Comparison of ENCODE assay signal across 8 mouse cellular contexts in genomic region chr19:32956916-32957558, GRCm38 (mm10).
DNase-seq lines count a peak whose midpoint lies in the region; ATAC-seq and TF ChIP-seq lines count a peak whose summit lies in the region.

No protein-coding gene starts in this region.

- H3K9me3 ChIP-seq in hindbrain, embryonic 16.5 days (ENCODE audit: control insufficient read depth, low read length), result no peaks in the 10 kb centered on the region
- no peaks in the 10 kb centered on the region for H3K9me3 ChIP-seq in lung, postnatal 0 days (ENCODE audit: low read length)

- H3K36me3 ChIP-seq in hindbrain, embryonic 16.5 days (ENCODE audit: control insufficient read depth, insufficient read depth, low read length), result no peaks in the 10 kb centered on the region
- H3K36me3 ChIP-seq in lung, postnatal 0 days (ENCODE audit: insufficient read depth, low read length), result no peaks in the 10 kb centered on the region
- no peaks in the 10 kb centered on the region for H3K36me3 ChIP-seq in splenic B cell, adult 2 months (ENCODE audit: control insufficient read depth, insufficient read depth, low read length, poor library complexity, severe bottlenecking)

- 0 out of 2 replicates have a peak, but pooled peaks have one; percentile 11 for TF ChIP-seq EP300 in lung, postnatal 0 days (IDR thresholded peaks at IDR 0.05)

- peak overlapping the region; percentile 58 for H3K4me2 ChIP-seq in hindbrain, embryonic 16.5 days (ENCODE audit: low read length)
- H3K4me2 ChIP-seq in lung, postnatal 0 days (replicated peaks; ENCODE audit: low read depth, low read length), result peak overlapping the region; percentile 59

- peak overlapping the region; percentile 22; the same call in 1 of the 2 replicates for H3K9ac ChIP-seq in hindbrain, embryonic 16.5 days (ENCODE audit: low read depth, low read length)
- 0 out of 2 replicates have a peak overlapping the region, but pooled peaks have one; percentile 8 for H3K9ac ChIP-seq in lung, postnatal 0 days (replicated peaks; ENCODE audit: low read depth)

- ATAC-seq in hindbrain, embryonic 16.5 days, result peak; percentile 51; the same call in 1 of the 2 replicates
- peak; percentile 27; the same call in 1 of the 2 replicates for ATAC-seq in lung, postnatal 0 days
- ATAC-seq in erythroid progenitor cell, adult 5-6 weeks (replicated peaks; ENCODE audit: low FRiP score, poor library complexity, severe bottlenecking), result no peak

- WGBS in hindbrain, embryonic 16.5 days, result 4% methylated on average over 13 of the region's 13 CpGs
- WGBS in lung, postnatal 0 days, result 5% methylated on average over 13 of the region's 13 CpGs

- TF ChIP-seq CTCF in lung, postnatal 0 days (IDR thresholded peaks at IDR 0.05), result no peak

- H3K4me3 ChIP-seq in hindbrain, embryonic 16.5 days (ENCODE audit: low read length), result peak overlapping the region; percentile 27
- peak overlapping the region; percentile 37; the same call in 1 of the 2 replicates for H3K4me3 ChIP-seq in lung, postnatal 0 days (ENCODE audit: low read depth, low read length)

- 0 out of 2 replicates have a peak, but pooled peaks cover 2% of the 10 kb centered on the region for H3K27me3 ChIP-seq in hindbrain, embryonic 16.5 days (replicated peaks; ENCODE audit: control insufficient read depth, insufficient read depth, low read length)
- H3K27me3 ChIP-seq in lung, postnatal 0 days (replicated peaks; ENCODE audit: insufficient read depth, low read length), result no peaks in the 10 kb centered on the region
- no peaks in the 10 kb centered on the region for H3K27me3 ChIP-seq in splenic B cell, adult 2 months (ENCODE audit: control insufficient read depth, insufficient read depth, low read length, poor library complexity, severe bottlenecking)

- peak; percentile 30 to 33 for DNase-seq in heart, adult 18-20 months
- no peak for DNase-seq in heart, adult 8-10 months (ENCODE audit: low spot score)
- DNase-seq in c-Kit-positive CD71-positive TER-119-positive erythroid progenitor cells, embryonic 14.5 days (ENCODE audit: low spot score), result peak; percentile 13
- DNase-seq in lung, postnatal 0 days (ENCODE audit: low spot score), result peak; percentile 60
- DNase-seq in splenic B cell, adult 2 months (ENCODE audit: low read depth, low spot score), result peak; percentile 46
- DNase-seq in testis, postnatal 14 days (ENCODE audit: low spot score), result no peak

- peaks cover 3% of the 10 kb centered on the region; the same call in 1 of the 2 replicates for H3K4me1 ChIP-seq in hindbrain, embryonic 16.5 days (ENCODE audit: control insufficient read depth, insufficient read depth, low read depth, low read length)
- peaks cover 15% of the 10 kb centered on the region for H3K4me1 ChIP-seq in lung, postnatal 0 days (ENCODE audit: insufficient read depth, low read depth, low read length)

- H3K27ac ChIP-seq in hindbrain, embryonic 16.5 days (ENCODE audit: low read depth, low read length), result no peak overlapping the region
- peak overlapping the region; percentile 26; the same call in 1 of the 2 replicates for H3K27ac ChIP-seq in lung, postnatal 0 days (ENCODE audit: low read length)

Comparison
In these comparisons a context has a peak if more than half of its experiments do, and no peak if none do; other contexts are left out.
1. DNase-seq: peak in heart, adult 18-20 months (2 of 2), c-Kit-positive CD71-positive TER-119-positive erythroid progenitor cells, embryonic 14.5 days (single experiment), lung, postnatal 0 days (single experiment) and splenic B cell, adult 2 months (single experiment); none in heart, adult 8-10 months (single experiment) and testis, postnatal 14 days (single experiment).